Mouse (Mus musculus) heart, postnatal 4 days (tissue): Measurements from ENCODE around the gene Fnd3c2. TPM values are rescaled to one million over a fixed set of nuclear protein-coding genes. Genes with fewer than 3 reads are reported as not detected.
"Not testable (repeated sequence)": the region's sequence is repeated elsewhere in the genome, so short reads cannot be mapped to it uniquely, and the experiment has no call there.

Experiments used
- DNase-seq: peaks from one replicate; pipeline ENCODE4 v3.0.0; 2021
- total RNA-seq, 2 experiments: library from RNA; stranded (reverse); gene quantifications; 2 replicates each; pipeline ENCODE4 v1.2.3; 2021

Gene Fnd3c2
- total RNA-seq = not detected

DNA sequence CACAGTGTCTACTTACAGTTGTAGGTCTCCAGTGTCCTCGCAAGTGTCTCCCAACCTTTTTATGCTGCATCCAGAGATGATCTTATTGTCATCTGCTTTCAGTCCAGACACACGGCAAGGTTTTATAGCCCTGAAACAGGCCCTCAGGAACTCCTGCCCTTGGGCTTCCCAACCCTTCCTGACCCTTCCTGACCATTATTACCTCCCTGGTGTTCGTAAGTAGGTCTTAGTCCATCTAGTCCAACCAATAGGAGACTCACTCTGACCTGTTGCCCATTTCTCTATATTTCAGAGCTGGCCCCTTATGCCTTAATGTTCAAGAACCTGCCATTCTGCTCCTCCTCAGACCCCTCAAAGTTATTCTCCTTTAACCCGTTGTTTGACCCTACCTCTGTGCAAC lies at the start of gene Fnd3c2:
TSS of gene Fnd3c2 (minus strand) at position 101 of the 400 bp plus-strand sequence.
- DNase-seq = no peak

DNA sequence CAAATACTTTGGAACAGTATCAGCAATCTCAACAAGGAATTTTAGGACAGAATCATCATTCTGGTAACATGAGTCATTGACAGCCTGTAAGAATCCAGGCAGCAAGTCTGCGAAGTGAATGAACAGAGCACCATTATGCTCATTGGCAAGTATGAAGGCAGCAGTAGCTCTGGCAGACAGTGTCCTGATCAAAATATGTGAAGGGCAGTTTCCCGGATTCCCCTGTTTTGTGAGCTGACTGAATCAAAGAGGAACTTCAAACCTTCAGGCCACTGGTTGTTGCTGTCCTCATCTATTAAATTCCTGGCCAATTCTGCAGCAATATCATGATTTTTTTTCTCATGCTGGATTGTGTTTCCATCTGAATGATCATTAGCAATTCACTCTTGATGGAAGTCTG lies 29.3 kb upstream of the Fnd3c2 start:
- DNase-seq = no peak

- no peak for DNase-seq
Measured at GRCm38 (mm10) chrX:106221058-106221457, 34.1 kb downstream of the Fnd3c2 start, which contains the start of gene Taf9b. Gene Taf9b, minus strand, starts transcription at chrX:106221158.

- peak; percentile 66 for DNase-seq
Measured at GRCm38 (mm10) chrX:106219171-106220032, 35.8 kb downstream of the Fnd3c2 start.

GRCm38 (mm10) chrX:106209100-106209499 lies 46.1 kb downstream of the Fnd3c2 start:
- no peak for DNase-seq

DNA sequence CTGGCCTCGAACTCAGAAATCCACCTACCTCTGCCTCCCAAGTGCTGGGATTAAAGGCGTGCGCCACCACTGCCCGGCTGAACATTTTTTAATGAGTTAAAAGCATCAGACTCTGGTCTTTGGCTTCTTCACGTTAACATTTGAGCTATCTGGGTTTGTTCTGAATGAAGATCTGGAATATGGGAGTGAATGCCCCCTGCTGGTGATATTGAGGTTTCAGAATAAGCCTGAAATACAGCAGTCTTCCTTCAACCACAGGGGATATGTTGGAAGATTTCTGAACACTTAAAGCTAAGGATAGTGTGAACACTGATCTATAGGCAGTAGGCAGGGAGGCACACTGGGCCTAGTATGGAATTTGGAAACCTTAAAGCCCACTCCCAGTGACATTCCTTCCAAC lies 56.3 kb downstream of the Fnd3c2 start:
- no peak for DNase-seq

- DNase-seq = no peak
Measured at GRCm38 (mm10) chrX:106197308-106197707, 57.9 kb downstream of the Fnd3c2 start.

DNA sequence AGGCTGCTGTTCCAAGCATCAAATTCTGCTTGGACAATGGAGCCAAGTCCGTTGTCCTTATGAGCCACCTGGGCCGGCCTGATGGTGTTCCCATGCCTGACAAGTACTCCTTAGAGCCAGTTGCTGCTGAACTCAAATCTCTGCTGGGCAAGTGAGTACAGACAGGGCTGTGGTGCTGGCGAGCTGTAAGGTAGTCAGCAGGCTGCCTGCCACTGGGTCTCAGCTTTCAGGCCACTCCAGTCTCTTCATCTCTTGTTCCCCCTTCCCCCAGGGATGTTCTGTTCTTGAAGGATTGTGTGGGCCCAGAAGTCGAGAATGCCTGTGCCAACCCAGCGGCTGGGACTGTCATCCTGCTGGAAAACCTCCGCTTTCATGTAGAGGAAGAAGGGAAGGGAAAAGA lies 60.8 kb downstream of the Fnd3c2 start:
- DNase-seq = not testable (repeated sequence)

GRCm38 (mm10) chrX:106190091-106190490 lies 65.1 kb downstream of the Fnd3c2 start:
- DNase-seq = no peak

DNA sequence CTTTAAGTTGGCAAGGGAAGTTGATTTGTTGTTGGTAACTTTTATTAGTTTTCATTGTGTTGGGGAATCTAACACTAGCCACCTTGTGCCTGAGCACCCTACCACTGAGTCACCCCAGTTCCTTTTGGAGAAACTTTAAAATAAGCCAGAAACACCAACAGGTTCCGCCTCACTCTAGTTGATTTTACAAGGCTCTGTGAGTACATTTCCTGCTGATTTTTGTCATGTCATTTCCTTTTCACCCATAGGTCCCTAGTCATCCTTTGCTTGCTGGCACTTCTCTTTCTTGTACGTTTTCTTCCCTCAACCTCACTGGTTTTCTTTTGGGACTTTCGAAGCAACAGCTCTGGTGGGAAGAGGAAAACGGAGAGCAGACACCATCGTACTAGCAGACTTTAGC lies 65.8 kb downstream of the Fnd3c2 start:
- no peak for DNase-seq

DNA sequence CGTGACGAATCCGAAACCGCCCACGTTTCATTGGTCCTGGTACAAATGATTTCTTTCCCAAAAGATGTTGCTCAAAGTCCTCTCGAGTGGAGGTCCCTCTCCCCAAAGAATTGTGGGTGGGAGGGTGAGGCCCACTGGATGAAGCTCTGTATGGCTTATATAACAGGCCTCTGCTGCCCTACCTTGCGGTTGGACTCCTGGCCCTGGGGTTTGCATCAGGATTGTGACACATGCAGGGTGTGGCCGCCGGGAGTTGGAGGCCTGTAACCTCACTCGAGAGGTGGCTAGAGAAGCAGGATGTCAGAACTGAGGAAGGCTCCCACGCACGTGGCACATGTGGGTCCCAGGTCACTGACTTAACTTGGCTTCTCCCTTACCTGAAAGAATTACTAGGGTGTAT lies 67.4 kb downstream of the Fnd3c2 start:
- peak; percentile 32 for DNase-seq

DNA sequence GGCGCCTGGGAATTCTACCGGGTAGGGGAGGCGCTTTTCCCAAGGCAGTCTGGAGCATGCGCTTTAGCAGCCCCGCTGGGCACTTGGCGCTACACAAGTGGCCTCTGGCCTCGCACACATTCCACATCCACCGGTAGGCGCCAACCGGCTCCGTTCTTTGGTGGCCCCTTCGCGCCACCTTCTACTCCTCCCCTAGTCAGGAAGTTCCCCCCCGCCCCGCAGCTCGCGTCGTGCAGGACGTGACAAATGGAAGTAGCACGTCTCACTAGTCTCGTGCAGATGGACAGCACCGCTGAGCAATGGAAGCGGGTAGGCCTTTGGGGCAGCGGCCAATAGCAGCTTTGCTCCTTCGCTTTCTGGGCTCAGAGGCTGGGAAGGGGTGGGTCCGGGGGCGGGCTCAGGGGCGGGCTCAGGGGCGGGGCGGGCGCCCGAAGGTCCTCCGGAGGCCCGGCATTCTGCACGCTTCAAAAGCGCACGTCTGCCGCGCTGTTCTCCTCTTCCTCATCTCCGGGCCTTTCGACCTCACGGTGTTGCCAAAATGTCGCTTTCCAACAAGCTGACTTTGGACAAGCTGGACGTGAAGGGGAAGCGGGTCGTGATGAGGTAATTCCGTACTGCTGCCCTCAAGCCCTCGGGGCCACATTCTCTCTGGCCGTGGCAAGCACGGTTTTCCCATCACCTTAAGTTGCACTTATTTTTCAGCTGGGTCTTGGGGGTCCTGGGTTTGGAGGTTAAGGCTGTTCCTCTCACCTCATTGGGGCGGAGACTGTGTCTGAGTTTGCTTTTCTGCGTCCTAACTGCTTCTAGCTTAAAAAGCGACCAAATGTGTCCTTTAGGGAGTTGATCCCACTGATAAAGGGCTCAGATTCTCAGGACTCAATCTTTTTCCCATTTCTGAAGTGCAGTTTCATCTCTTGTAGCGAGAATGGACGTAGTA lies 68.2 kb downstream of the Fnd3c2 start, which contains the start of gene Pgk1:
TSS of gene Pgk1 (plus strand) at position 388 of the 937 bp plus-strand sequence.
- peak; percentile 85 for DNase-seq

DNA sequence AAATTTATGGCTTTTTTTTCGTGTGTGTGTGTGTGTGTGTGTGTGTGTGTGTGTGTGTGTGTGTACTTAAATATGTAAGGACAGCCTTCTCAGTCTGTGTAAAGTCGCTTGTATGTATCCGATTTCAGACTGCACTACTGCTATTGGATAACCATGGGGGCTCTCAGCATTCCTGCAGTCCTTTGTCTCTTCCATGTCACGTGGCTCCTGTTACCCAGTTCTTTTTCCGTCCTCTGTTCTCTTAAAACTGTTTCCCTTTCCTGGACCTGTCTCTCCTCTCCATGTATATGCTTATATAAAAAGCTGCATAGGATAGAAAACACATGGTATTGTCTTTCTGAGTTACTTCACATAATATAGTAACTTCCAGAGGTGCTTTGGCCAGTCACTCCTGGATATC lies 69.5 kb downstream of the Fnd3c2 start:
- no peak for DNase-seq

Other genes with a start within 250 kb of the Fnd3c2 start
- gene Magt1, start 243.5 kb downstream of the Fnd3c2 start, total RNA-seq = 10 to 100 TPM; 44.6 to 44.7 TPM
- gene Cox7b, start 239.7 kb downstream of the Fnd3c2 start, total RNA-seq = 1,000 to 10,000 TPM; 1,187 to 1,211 TPM
- gene Atp7a, start 228.1 kb downstream of the Fnd3c2 start, total RNA-seq = 10 to 100 TPM; 13.1 to 15.0 TPM
- gene Tlr13, start 112.2 kb downstream of the Fnd3c2 start, total RNA-seq = under 1 TPM; 0.70 to 0.91 TPM
- 100 to 1,000 TPM; 670 to 689 TPM for gene Pgk1, start 68.3 kb downstream of the Fnd3c2 start, total RNA-seq
- 10 to 100 TPM; 15.1 to 18.3 TPM for gene Taf9b, start 34.2 kb downstream of the Fnd3c2 start, total RNA-seq
- gene Fndc3c1, start 230.0 kb upstream of the Fnd3c2 start, total RNA-seq = under 1 TPM; 0.31 to 0.99 TPM